Mouse (Mus musculus): ENCODE measurements around the gene Kdelc2.

DNA sequence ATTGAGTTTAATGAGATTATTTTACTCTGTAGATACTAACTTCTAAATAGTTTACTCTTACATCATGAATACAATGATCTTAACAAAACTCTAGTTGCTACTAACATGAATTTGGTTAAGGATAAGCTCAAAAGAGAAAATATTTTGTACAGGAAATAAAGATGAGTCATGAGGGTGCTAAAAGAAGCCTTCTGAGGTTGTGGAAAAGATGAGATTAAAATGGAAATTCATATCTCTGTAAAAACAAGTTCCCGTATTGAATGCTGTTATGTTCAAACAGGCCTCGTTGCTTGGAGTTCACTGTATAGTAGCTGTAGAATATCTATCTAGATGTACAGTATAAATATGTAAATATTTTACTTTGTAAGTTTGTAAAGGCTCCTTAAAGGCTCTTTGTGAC is 3.2 kb upstream of the Kdelc2 start:
- no peak for TF ChIP-seq ELF1 (IDR thresholded peaks at IDR 0.05; ENCODE audit: low read depth, low read length)
- TF ChIP-seq POLR2A (IDR thresholded peaks at IDR 0.05; ENCODE audit: low read depth, low read length): no peak
